Mouse (Mus musculus) Patski (cell line): Measurements from ENCODE around the gene Fmnl2. TPM values are rescaled to one million over a fixed set of nuclear protein-coding genes. Genes with fewer than 3 reads are reported as not detected.

ENCODE experiments used
- ATAC-seq: fragments of 100-300 bp; one replicate; pipeline ENCODE4 v1.8.0; 2021
- CTCF ChIA-PET: fragments of 350-600 bp; sonication (Branson Sonifier 250); formaldehyde crosslinking; loops from one replicate; lab custom pipeline; 2022; ENCODE audit warnings: inconsistent platforms; lab: Charles Lee
- POLR2A ChIA-PET: fragments of 350-600 bp; sonication (Branson Sonifier 250); formaldehyde crosslinking; loops from one replicate; lab custom pipeline; 2022; ENCODE audit warnings: antibody characterized with exemption, inconsistent platforms; lab: Charles Lee
- DNase-seq: peaks from one replicate; pipeline ENCODE4 v3.0.0-alpha.2; 2011; ENCODE audit warnings: low read depth, low spot score
- H3K27me3 ChIP-seq: fragments of 371-371 bp; one replicate; pipeline ENCODE4 v1.5.1; 2021
- CTCF ChIP-seq: fragments of 100-300 bp; IDR thresholded peaks from one replicate; pipeline ENCODE4 v1.5.1; 2021
- in situ Hi-C: fragments of 300-500 bp; cut with MboI; formaldehyde crosslinking; loops from 3 replicates; pipeline ENCODE4 v1.11.1; 2018; ENCODE audit warnings: low pct_unique_long_range_greater_than_20kb, mixed read lengths
- polyA plus RNA-seq: library from polyadenylated mRNA; unstranded; gene quantifications from one replicate; pipeline ENCODE4 v1.2.3, GENCODE M21; 2021

Fmnl2 gene
- polyA plus RNA-seq, 1 experiment from 2014 or later = 14.4 TPM

GRCm38 (mm10) chr2:52884082-52884481 lies 26.4 kb downstream of the Fmnl2 start:
- POLR2A ChIA-PET = interaction anchor here (0.7 kb wide), 1 partner anchor 25 kb away, joined by 4 read pairs; no protein-coding TSS in a partner anchor
- DNase-seq = no peak
- no peak for ATAC-seq

DNA sequence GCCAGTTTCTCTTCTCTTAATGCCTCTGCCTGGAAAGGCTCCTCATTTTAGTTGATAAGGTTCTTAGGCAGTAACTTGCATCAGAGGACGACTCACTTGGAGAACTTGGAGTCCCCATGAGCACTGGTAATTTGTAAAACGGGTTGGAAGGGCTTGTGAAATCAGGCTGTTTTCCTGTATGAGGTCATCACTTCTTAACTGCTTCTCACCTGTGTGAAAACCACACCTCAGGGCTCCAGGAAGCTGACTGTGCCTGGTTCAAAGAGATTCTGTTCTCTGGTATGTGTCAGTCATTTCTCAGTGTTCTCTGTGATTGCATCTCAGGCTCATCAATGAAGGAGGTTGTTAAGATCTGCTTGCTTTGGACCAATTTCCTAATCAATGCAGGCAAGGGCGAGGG lies 27.4 kb downstream of the Fmnl2 start:
- POLR2A ChIA-PET = no interaction called here
- DNase-seq = no peak
- CTCF ChIA-PET = no interaction called here
- H3K27me3 ChIP-seq = no peaks in the 10 kb centered on the region
- in situ Hi-C loops = no loop called here
- no peak for ATAC-seq
- no peak for TF ChIP-seq CTCF

More at GRCm38 (mm10) chr2:52884082-52884481, 26.4 kb downstream of the Fmnl2 start:
- CTCF ChIA-PET = no interaction called here
- TF ChIP-seq CTCF = no peak
- H3K27me3 ChIP-seq = no peaks in the 10 kb centered on the region
- in situ Hi-C loops = no loop called here

- H3K27me3 ChIP-seq = no peaks in the 10 kb centered on the region
- peak; percentile 73 for ATAC-seq
- ChIA-PET POLR2A (no interaction called here), CTCF (no interaction called here)
- in situ Hi-C loops = no loop called here
- peak; percentile 25 for DNase-seq
- TF ChIP-seq CTCF = no peak
Observed at GRCm38 (mm10) chr2:52887281-52887680, 29.6 kb downstream of the Fmnl2 start.

DNA sequence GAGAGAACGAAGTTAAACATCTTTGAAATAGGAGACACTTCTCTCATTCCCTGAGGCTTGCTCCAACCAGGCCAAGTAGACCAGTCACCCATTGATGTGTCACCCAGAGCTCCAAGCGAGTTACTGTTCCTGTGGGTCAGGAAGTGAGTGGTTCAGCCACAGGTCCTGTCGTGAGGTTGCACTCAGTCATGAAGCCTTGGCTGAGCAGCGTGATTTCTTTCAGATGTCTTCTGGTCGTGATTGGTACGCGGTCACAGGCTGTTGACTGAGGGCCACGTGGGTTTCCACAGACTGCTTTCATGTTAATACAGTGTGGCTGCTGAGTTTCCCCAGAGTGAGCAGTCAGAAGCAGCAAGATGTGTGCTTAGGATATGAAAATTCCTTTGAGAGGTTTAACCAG lies 33.5 kb downstream of the Fmnl2 start:
- in situ Hi-C loops = no loop called here
- no peaks in the 10 kb centered on the region for H3K27me3 ChIP-seq
- no peak for TF ChIP-seq CTCF
- DNase-seq (no peak), ATAC-seq (peak; percentile 45)
- POLR2A ChIA-PET = no interaction called here
- CTCF ChIA-PET = interaction anchor here (1.9 kb wide), 1 partner anchor 10 kb away, joined by 5 read pairs; no protein-coding TSS in a partner anchor

- in situ Hi-C loops = no loop called here
- POLR2A ChIA-PET = no interaction called here
- no peaks in the 10 kb centered on the region for H3K27me3 ChIP-seq
- ATAC-seq (no peak), DNase-seq (no peak)
- CTCF ChIA-PET = no interaction called here
- no peak for TF ChIP-seq CTCF
Observed at GRCm38 (mm10) chr2:52891744-52892143, 34.1 kb downstream of the Fmnl2 start.

GRCm38 (mm10) chr2:52894983-52895621 lies 37.4 kb downstream of the Fmnl2 start:
- TF ChIP-seq CTCF = no peak
- in situ Hi-C loops = no loop called here
- DNase-seq (no peak), ATAC-seq (peak; percentile 39)
- CTCF ChIA-PET = interaction anchor here (0.7 to 1.9 kb wide), 4 partner anchors 9 to 48 kb away, joined by 3 to 5 read pairs (median 3); no protein-coding TSS in a partner anchor
- no peaks in the 10 kb centered on the region for H3K27me3 ChIP-seq
- POLR2A ChIA-PET = no interaction called here

GRCm38 (mm10) chr2:52896995-52897394 lies 39.3 kb downstream of the Fmnl2 start:
- POLR2A ChIA-PET = interaction anchor here (1.5 kb wide), 1 partner anchor 9 kb away, joined by 3 read pairs; no protein-coding TSS in a partner anchor
- in situ Hi-C loops = no loop called here
- ATAC-seq (no peak), DNase-seq (no peak)
- CTCF ChIA-PET = interaction anchor here (0.9 kb wide), 1 partner anchor 22 kb away, joined by 4 read pairs; no protein-coding TSS in a partner anchor
- TF ChIP-seq CTCF = no peak
- H3K27me3 ChIP-seq = no peaks in the 10 kb centered on the region

DNA sequence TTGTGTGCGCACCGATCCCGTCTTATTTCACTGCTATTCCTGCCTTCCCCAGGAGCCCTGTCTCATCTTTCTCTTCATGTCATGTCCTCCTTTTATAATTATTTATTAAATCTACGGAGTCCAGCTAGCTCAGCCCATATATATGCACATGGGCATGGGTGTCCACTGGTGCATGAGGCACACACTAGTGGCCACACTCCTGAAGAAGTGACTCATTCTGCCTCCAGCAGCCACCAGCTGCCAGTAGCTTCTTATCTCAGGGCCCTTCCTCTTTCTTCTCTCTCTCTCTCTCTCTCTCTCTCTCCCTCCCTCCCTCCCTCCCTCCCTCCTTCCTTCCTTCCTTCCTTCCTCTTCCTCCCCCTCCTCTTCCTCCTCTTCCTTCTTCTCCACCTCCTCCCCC lies 43.1 kb downstream of the Fmnl2 start:
- CTCF ChIA-PET = interaction anchor here (1.5 kb wide), 1 partner anchor 11 kb away, joined by 5 read pairs; no protein-coding TSS in a partner anchor
- H3K27me3 ChIP-seq = no peaks in the 10 kb centered on the region
- in situ Hi-C loops = no loop called here
- peak; percentile 65 for ATAC-seq
- DNase-seq = no peak
- POLR2A ChIA-PET = no interaction called here
- no peak for TF ChIP-seq CTCF

DNA sequence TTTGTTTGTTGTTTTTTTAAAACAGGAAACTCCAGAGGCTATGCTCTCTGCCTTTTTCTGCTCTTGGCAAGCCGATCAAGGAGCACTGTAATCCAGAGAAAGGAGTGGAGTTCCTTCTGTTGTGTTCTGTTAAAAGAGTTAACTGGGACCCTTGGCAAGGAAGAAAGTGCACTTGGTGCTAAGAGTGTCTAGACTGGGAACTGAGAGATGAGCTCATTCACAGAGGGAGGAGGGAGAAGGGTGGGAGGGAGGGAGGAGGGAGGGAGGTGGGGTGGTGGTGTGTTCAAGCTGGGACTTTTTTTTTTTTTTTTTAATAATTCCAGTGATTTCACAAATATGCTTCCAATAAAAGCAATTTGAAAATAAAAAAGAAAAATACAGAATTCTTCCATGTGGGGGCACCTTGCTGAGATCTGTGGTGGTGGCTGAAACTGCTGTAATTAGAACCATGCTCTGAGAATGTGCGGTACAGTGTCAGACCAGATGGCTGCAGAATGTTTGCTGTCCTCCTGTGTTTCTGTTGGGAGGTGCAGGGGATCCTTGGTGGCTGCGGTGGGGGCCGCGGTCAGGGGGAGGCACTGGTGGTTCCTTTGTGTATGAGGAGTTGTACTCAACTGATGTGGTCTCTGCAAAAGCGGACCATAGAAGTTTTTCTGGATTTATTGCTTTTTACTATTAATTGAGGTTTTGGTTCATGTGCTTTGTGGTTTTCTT lies 43.8 kb downstream of the Fmnl2 start:
- DNase-seq (no peak), ATAC-seq (no peak)
- in situ Hi-C loops = no loop called here

DNA sequence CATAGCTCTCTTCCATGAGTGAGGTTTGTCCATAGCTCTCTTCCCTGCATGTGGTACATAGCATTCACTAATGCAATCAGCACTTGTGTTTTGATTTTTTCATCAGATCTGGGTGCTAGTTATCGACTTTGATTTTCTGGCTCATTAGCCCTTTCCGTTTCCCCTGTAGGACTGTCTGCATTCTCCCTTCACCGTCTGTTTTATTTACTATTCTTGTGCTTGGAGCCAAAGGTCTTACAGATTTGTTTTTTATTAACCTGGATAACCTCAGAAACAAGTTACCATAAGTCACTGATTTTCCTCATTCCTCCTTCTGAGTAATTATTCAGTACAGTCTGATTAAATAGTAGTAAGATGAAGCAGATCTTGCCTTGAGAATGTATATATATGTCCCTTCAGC lies 44.8 kb downstream of the Fmnl2 start:
- ChIA-PET CTCF (interaction anchor here (1.0 kb wide), 1 partner anchor 14 kb away, joined by 3 read pairs; no protein-coding TSS in a partner anchor), POLR2A (no interaction called here)
- no peak for ATAC-seq
- DNase-seq = no peak
- in situ Hi-C loops = no loop called here
- TF ChIP-seq CTCF = no peak
- H3K27me3 ChIP-seq = no peaks in the 10 kb centered on the region

More for the DNA sequence above, 43.8 kb downstream of the Fmnl2 start:
- ChIA-PET POLR2A (no interaction called here), CTCF (interaction anchor here (1.0 to 1.5 kb wide), 2 partner anchors 11 to 15 kb away, joined by 3 to 5 read pairs; no protein-coding TSS in a partner anchor)
- no peaks in the 10 kb centered on the region for H3K27me3 ChIP-seq
- no peak for TF ChIP-seq CTCF
